Mouse (Mus musculus) cerebellum, postnatal 14 days (tissue): ENCODE data around the gene Adipoq.
"Not testable (repeated sequence)": the region's sequence is repeated elsewhere in the genome, so short reads cannot be mapped to it uniquely, and the experiment has no call there.

ENCODE experiments used
- DNase-seq, 2 experiments: peaks; one replicate each; pipeline ENCODE4 v3.0.0; 2021; ENCODE audit warnings: mixed read lengths in 2 of 2

Gene Adipoq

DNA sequence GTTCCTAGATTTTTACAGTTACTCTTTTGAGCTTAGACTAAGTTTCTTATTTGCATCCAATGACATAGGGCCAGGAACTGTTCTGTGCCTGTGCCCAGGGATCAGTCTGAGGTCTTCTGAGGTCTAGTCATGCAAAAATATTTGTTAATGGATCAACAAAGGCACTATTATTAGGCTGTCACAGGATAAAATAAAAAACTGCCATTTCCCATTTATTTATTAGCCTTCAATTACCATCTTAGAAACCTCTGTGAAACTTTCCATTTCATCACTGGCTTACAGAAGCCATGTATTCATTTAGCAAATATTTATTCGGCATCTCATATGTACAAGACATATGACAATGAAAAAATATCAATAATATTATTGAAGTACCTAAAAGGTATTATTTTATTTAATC, 20.3 kb downstream of the Adipoq start:
- DNase-seq, result no peak

DNA sequence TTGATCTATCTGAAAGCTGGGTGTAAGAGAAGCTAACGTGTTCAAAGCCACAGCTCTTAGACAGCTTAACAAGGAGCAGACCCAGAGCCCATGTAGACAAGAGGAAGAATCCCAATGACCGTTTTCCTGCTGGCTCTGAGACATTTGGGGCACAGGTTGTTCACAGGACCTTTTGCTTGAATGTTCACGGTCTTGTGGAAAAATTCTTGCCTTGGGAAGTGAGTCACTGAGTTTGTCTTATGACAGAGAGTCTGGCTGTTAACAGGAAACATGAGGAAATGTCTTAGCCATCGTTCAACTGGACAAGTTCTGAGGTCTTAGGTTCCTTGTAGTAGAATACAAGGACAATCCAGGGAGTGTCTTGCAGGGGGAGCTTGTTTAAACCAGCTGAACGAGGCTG, 20.7 kb downstream of the Adipoq start:
- no peak for DNase-seq

DNA sequence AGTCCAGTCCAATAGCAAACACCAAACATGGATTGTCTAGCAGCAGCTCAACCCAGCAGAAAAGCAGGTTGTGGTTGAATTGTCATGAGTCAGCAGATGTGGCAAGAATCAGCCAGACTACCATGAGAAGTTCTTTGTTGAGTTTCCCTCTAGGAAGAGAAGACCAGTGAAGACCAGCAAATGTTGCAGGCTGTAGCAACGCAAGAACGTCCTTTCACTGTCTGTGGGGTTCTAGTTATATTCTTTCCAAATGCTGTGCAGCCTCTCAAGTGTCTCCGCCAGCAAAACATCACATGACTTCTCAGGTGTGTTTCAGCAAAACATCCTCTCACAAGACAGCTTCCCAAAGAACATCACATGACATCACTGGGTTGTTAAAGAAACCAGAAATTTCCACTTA, 24.5 kb downstream of the Adipoq start:
- DNase-seq, result no peak

DNA sequence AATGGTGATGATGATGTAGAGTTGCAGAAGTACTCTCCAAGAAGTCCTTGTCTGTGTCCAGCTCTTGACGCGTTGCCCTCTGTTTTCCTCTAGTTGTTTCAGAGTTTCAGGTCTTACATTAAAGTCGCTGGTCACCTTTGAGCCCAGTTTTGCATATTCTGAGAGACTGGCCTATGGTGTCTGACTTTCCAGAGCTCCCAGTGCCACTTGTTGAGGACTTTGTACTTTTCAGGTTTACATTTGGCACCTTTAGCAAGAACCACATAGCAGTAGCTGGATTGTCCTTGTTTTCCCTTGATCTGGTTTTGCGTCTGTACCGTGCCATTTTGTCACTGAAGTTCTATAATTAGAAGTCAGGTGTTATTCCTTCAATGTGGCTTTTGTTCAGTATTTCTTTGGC, 27.6 kb downstream of the Adipoq start:
- no peak for DNase-seq

DNA sequence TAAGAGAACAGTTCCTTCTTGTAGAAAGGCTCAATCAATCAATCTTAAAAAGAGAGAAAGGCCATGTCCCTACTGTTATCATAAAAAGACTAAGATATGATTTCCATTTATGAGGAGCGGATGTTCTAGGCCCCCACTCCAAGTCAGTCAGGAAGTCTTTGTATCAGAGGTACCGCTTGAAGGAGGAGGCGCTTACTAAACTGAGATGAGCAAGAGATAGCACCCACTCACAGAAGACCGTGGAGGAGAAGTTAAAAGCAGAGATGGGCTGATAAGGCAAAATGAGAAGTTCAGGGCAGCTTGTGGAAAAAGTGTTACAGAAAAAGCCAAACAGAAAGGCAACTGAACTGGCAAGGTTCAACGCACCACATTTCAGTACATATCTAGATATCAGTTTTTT, 28.5 kb downstream of the Adipoq start:
- DNase-seq, result no peak

DNA sequence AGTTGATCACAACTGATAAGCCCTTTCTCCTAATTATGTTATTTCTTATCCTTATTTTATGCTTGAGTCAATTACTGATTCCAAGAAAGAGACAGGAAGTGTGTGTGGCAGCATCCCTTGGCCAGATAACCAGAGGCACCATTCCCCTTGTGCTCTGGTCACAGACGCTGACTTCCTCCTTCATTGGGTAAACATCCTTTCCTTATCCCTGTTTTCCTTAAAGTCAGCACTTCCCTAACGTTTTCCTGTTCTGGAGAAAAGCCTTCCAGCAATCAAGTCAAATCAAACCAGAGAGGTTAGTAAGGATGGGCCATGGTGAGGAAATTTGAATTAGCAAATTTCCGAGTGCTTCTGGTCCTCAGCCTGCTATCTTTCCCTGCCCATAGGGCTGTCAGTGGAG, 29.6 kb downstream of the Adipoq start:
- no peak for DNase-seq

DNA sequence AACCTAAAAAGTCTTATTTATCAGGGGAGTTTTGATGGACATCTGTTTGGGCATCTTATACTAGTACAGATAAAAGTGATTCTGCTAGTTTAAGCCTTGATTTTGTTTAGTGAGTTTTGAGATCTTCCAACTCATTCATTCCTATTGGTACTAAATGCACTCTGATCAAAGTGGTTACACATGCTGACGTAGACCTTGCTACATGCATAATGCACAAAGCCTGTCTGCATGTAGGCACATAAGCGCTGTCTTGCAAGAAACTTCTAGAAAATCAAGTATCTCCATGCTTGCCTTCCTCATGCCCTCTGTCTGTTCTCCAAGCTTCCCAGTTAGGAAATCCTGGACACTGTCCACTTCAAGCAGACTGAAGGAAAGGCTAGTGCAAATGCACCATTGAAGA, 31.5 kb downstream of the Adipoq start:
- no peak for DNase-seq

DNA sequence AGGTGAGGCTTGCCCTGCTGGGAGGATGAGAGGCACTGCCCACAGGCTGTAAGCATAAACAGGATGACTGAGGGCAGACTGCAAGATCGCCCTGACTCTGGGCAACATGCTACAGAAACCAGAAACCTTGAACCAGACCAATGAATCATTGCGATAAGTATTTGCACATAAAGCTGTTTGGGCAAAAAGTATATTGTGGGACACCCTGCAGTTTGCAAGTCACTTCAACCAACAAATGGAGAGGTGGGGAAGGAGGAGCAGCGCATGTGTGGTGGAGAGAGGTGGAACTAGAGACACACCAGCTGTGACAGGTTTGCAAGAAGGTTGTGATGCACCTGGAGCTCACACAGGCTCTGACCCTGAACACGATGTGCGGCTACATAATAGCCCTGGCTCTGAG, 32.5 kb downstream of the Adipoq start:
- no peak for DNase-seq

DNA sequence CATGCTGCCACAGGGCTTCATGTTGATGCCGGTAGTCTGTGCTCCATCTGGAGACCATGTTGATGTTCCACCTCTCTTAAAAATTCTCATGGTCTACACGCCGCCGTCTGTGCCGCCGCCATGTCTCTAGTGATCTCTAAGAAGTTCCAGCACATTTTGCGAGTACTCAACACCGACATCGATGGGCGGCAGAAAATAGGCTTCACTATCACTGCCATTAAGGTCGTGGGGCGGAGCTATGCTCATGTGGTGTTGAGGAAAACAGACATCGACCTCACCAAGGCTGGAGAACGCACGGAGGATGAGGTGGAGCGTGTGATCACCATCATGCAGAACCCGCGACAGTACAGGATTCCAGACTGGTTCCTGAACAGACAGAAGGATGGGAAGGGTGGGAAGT, 33.1 kb downstream of the Adipoq start:
- DNase-seq, result not testable (repeated sequence)

DNA sequence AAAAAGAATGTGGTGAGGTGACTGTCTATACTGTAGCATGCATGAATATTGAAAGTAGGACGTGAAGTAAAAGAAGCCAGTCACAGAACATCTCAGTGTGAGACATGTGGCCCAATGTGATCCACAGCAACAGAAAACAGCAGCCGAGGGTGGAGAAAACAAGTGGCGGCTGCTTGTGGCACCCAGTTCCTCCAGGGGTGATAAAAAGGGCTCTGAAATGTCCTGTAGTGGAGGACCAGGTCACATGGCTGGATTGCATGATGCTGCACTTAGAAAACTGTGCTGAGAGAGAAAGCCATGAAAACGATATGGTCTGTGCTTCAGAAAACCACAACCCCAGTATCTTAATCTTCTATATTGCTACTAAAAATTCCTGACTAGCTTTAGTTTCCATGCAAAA, 34.7 kb downstream of the Adipoq start:
- no peak for DNase-seq

DNA sequence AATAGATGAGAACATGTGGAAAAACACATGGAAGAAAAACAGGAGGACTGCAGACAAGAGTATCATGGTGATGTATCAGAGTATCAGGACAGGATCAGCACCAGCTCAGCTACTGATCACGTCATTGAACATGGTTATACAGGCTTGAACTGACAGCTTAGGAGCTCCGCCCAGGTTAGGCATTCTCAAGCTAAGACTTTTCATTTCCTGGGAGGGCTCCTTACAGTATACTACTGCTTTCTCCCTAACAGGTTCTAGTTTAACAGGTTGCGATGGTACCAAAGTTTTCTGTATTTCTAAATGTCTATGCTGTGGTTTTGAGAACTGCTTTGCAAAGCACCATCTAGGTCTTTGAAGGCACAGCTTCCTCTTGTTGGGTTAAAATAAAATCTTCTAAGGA, 35.2 kb downstream of the Adipoq start:
- no peak for DNase-seq

DNA sequence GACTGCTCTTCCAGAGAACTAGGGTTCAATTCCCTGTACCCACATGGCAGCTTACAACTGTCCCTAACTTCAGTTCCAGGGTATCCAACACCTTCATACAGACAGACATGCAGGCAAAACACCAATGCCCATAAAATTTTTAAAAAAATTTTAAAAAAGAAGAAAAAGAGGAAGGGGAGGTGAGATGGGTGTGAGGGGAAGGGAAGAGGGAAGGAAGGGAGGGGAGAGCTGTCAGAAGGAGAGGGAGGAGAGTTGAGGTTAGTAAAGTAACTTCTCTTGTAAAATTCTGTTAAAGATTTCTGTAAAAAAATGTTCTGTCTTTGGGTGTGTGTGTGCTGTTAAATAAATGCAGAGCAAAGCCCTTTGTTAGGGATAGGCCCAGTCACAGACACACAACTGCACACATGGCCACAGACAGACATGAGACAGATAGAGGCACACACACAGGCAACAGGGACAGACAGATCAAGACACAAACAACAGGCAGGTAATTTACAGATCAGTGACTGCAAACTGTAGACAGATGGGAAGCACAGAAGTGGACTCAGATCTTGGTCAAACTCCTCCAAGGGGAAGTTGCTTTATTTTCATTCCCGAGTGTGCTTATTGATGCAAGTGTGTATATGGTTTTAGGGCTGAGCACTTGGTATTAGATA, 35.7 kb downstream of the Adipoq start:
- no peak for DNase-seq

DNA sequence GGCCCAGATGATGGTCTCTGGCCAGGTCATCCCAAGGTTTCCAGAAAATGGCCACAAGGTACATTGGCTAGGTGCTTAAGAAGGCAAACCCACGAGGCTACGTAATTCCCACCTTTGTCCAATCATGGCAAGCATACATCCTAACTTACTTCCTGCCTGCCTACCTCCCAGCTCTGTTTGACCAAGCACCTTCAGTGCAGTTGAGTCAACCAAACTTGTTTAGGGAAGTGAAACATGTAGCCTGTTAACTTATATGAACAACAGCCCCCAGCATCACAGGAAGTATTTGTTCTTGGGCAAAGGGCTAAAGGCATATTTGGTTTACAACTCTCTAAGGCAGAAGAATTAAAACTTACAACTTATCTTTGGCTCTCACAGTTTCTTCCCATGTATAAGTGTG, 39.5 kb downstream of the Adipoq start:
- DNase-seq, result no peak

DNA sequence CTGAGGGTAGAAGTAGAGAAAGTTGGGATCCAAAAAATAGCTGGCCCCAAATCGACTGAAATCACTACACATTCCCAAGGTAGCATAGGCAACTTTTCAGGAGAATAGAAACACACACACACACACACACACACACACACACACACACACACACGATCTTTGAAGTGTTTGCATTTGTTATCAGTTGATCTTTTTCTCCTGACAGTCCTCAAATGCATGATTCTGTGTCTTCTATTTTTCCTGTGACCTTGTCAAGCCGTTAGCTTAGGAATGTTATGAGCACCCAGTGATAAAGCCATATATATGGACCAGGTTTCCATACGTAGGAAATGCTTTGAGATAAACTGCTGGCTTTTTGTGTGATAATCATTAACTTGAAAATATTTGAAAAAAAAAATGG, 40.1 kb downstream of the Adipoq start:
- DNase-seq, result no peak

DNA sequence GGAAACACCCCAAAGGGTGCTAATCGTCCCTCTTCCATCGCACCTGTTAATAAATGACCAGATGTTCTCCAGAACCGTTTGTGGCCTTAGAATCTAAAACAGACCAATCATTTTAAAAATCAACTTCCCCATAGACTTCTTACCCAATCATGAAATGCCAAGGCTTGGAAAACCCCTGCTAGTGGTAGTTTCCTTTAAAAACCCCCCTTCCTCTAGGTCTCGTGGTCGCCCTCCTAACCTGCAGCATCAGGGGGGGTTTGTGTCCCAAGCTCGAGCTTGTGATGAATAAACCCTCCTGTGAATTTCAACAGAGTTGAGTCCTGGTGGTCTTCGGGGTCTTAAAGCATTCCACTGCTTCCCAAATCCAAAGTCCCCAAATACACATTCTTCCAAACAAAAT, 41.6 kb downstream of the Adipoq start:
- DNase-seq, result no peak

DNA sequence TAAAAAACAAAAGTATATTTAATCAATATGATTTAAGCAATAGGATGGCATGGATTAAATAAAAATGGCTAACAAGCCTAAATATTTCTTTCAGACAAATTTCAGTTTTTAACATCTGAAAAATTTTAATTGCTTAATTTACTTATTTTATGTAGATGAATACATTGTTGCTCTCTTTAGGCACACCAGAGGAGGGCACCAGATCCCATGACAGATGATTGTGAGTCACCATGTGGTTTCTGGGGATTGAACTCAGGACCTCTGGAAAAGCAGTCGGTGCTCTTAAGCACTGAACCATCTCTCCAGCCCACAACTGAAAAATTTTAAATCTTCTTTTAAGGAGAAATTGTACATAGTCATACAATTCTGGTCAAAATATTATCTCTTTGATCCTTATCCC, 43.3 kb downstream of the Adipoq start:
- no peak for DNase-seq

DNA sequence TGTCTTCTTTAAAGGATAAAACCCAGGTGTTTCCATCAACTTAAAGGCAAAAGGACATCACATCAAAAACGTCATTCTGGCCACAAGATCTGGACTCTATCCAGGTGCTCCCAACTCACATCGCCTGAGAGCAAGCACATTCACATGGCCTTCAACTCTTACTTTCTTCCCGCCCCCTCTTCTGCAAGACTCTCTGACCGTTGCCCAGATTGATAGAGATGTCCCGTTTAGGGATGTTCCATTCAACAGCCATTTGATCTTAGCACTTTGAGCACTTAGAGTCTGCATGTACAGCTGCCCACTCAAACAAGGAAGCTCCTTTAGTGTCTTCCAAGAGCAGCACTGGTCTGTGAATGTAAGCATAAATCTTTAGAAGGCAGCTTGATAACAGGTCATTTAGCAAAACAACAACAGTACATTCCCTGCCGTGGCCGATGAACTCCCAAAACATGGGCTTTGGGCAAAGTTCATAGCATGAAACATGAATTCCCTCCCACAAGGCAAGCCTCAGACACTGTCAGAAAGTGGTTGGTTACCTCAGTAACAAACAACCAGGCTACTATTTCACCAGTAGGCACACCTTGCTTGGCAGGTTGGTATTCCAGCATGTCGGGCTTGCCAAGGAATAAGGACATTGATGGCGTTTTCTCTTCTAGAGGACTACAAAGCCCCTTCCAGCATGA, 45.4 kb downstream of the Adipoq start:
- no peak for DNase-seq

DNA sequence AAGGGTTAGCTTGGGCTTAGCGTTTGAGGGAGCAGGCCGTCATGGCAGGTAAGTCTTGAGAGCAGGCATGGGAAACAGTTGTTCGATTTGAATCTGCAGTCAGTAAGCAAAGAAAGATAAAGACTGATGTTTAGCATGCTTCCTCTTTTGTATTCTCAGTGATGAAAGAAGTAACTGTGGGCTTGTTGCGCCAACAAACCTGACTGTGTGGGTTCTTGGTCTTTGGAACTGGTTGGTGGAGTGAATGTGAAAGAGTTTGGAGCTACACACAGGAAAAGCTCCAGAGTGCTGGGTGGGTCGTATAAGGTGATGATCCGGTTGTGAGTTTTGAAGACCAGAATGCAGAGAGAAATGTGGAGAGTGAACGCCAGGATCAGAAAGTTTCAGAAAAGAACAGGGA, 49.3 kb downstream of the Adipoq start:
- no peak for DNase-seq

DNA sequence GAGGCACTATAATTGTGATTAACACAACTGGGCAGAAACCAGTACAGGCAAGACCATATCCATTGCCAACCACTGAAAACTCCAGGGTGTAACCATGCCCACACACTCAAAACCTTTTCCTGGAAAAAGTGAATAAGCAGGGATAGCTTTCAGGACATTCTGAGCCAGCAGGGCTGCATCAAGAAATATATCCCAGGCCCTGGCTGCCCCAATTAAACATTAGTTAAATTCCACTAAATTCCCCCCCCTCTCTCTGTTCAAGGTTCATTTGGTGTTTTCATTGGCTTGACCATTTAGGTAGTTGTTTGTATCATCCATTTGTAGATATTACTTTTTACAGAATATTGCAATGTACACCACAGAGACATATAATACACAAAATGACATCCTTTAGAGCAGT, 50.0 kb downstream of the Adipoq start:
- DNase-seq, result no peak

DNA sequence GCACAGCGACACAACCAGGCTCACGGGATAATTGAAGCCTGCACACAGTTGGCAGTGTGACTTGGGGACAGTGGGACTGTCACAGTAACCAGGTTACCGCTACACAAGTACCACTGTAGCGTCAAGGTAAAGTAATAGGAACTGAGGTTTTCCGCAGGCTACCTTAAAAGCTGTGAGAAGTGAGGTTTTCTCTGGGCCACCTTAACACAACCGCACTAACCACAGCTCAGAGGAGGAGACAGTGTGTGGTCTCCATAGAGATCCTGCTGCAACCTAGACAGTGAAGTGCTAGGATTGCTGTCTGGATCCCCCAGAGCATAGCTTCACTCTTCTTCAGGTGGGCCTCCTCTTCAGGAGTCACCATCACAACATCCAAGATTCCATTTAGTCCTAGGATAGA, 50.5 kb downstream of the Adipoq start:
- no peak for DNase-seq

DNA sequence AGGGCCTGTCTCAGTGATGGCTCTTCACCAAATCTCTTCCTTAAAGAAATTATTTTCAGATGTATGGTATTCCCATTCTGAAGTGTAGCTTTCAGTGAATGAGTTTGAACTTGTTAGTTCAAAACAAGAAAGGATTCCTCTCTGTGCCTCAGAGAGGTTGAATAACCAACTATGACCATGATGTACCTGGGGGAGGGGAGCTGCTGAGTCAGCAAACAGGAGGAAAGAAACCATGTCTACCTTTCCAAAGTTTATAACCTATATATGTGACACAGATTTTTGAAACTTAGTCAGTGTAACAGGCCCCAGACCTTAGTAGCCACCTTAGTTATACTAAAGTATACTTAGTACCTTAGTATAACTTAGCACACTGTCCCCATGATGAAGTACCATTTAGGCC, 55.2 kb downstream of the Adipoq start:
- no peak for DNase-seq
